Mouse (Mus musculus): ENCODE data around the gene Elf3. TPM values are rescaled to one million over a fixed set of nuclear protein-coding genes. Genes with fewer than 3 reads are reported as not detected.
"Not testable (repeated sequence)": the region's sequence is repeated elsewhere in the genome, so short reads cannot be mapped to it uniquely, and the experiment has no call there.

Gene Elf3
- polyA plus RNA-seq, 1 experiment = 37.3 TPM

DNA sequence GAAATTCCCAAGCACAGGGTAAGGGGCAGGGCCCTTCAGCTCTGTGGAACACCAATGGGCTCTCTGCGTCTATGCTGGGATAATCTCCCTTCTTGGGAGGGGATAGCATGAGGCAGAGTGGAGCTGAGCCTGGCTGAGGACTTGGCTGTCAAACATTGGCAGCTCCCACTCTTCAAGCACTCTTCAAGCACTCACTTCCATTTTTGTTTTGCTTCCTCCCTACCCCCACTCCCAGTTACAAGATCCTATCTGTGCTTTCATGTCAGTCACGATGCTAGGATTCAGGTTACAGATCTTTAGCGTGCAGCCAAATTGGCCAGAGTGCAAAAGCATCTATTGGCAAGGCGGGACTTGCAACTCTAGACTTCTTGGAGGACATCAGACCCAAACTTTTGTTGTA lies 5.5 kb downstream of the Elf3 start:
- H3K4me1 ChIP-seq (ENCODE audit: control insufficient read depth, insufficient read depth, low read length) = peaks cover 7% of the 10 kb centered on the region
- no peak for TF ChIP-seq EP300 (IDR thresholded peaks at IDR 0.05; ENCODE audit: insufficient read depth, low read depth, low read length)
- no peak for TF ChIP-seq CTCF (IDR thresholded peaks at IDR 0.05; ENCODE audit: low read depth, low read length)
- TF ChIP-seq POLR2A (IDR thresholded peaks at IDR 0.05; ENCODE audit: insufficient read depth, low read length) = no peak

DNA sequence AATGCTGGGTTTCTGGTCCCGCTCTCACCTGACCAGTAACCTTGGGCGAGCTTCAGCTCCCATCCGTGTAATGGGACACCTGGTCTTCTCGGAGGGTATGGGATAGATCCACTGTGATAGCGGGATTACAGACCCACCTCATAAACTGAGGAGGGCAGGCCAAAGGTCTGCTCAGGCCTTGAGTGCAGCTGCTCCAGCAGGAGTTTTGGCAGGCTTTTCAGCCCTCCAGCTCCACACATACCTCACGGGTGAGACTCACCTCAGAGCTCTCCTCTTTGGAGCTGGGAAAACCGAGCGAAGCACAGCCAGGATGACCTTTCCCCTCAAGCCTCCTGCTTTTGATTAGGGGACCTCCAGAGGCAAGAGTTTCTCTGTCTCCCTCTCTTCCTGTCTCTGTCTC lies 7.0 kb downstream of the Elf3 start:
- Histone ChIP-seq H3K27me3 (ENCODE audit: control insufficient read depth, insufficient read depth, low read length, poor library complexity, severe bottlenecking) (no peaks in the 10 kb centered on the region), H3K4me1 (ENCODE audit: control insufficient read depth, insufficient read depth, low read length) (peaks cover 7% of the 10 kb centered on the region), H3K9me3 (replicated peaks; ENCODE audit: control insufficient read depth, insufficient read depth, low read length, poor library complexity, severe bottlenecking) (no peaks in the 10 kb centered on the region), H3K27ac (ENCODE audit: insufficient read depth, low read length) (peak overlapping the region; percentile 84), H3K36me3 (ENCODE audit: control insufficient read depth, insufficient read depth, low read length, poor library complexity, severe bottlenecking) (peaks cover 12% of the 10 kb centered on the region; the same call in 1 of the 2 replicates), H3K4me3 (ENCODE audit: low read depth, low read length) (peak overlapping the region; percentile 56), H3K9ac (ENCODE audit: low read depth, poor library complexity, severe bottlenecking) (peak overlapping the region; percentile 8; the same call in 1 of the 2 replicates)
- TF ChIP-seq CTCF (IDR thresholded peaks at IDR 0.05; ENCODE audit: low read depth, low read length) (no peak), EP300 (IDR thresholded peaks at IDR 0.05; ENCODE audit: insufficient read depth, low read depth, low read length) (0 out of 2 replicates have a peak, but pooled peaks have one; percentile 11)

More for the DNA sequence above, 5.5 kb downstream of the Elf3 start:
- H3K27me3 ChIP-seq (ENCODE audit: control insufficient read depth, insufficient read depth, low read length, poor library complexity, severe bottlenecking) = no peaks in the 10 kb centered on the region
- H3K36me3 ChIP-seq (ENCODE audit: control insufficient read depth, insufficient read depth, low read length, poor library complexity, severe bottlenecking) = peaks cover 12% of the 10 kb centered on the region; the same call in 1 of the 2 replicates
- no peak overlapping the region for H3K27ac ChIP-seq (ENCODE audit: insufficient read depth, low read length)
- H3K9ac ChIP-seq (ENCODE audit: low read depth, poor library complexity, severe bottlenecking) = no peak overlapping the region
- no peak overlapping the region for H3K4me3 ChIP-seq (ENCODE audit: low read depth, low read length)
- no peaks in the 10 kb centered on the region for H3K9me3 ChIP-seq (replicated peaks; ENCODE audit: control insufficient read depth, insufficient read depth, low read length, poor library complexity, severe bottlenecking)

DNA sequence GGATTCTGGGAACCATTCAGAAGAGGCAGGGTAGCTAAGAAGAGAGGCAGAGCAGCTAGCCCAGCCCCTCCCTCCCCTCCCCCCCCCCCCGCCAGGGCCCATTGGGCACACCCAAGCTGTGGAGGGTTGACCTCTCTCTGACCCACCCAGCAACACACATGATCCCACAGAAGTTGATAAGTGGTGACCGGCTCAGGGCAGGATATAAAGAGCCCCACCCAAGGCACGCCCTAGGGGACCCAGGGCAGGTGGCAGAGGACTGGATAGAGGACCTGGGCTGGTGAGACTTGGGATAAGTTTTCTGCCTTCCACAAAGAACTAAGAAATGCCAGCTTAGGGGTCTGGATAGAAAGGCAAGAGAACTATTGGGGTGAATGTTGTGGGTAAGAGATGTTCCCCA lies 7.7 kb downstream of the Elf3 start:
- Histone ChIP-seq H3K9me3 (replicated peaks; ENCODE audit: control insufficient read depth, insufficient read depth, low read length, poor library complexity, severe bottlenecking) (no peaks in the 10 kb centered on the region), H3K27ac (ENCODE audit: insufficient read depth, low read length) (peak overlapping the region; percentile 84), H3K4me1 (ENCODE audit: control insufficient read depth, insufficient read depth, low read length) (peaks cover 7% of the 10 kb centered on the region), H3K27me3 (ENCODE audit: control insufficient read depth, insufficient read depth, low read length, poor library complexity, severe bottlenecking) (no peaks in the 10 kb centered on the region), H3K4me3 (ENCODE audit: low read depth, low read length) (no peak overlapping the region), H3K36me3 (ENCODE audit: control insufficient read depth, insufficient read depth, low read length, poor library complexity, severe bottlenecking) (peaks cover 12% of the 10 kb centered on the region; the same call in 1 of the 2 replicates), H3K9ac (ENCODE audit: low read depth, poor library complexity, severe bottlenecking) (peak overlapping the region; percentile 8; the same call in 1 of the 2 replicates)
- TF ChIP-seq EP300 (IDR thresholded peaks at IDR 0.05; ENCODE audit: insufficient read depth, low read depth, low read length) (peak; percentile 76; the same call in 1 of the 2 replicates), POLR2A (IDR thresholded peaks at IDR 0.05; ENCODE audit: insufficient read depth, low read length) (no peak)

DNA sequence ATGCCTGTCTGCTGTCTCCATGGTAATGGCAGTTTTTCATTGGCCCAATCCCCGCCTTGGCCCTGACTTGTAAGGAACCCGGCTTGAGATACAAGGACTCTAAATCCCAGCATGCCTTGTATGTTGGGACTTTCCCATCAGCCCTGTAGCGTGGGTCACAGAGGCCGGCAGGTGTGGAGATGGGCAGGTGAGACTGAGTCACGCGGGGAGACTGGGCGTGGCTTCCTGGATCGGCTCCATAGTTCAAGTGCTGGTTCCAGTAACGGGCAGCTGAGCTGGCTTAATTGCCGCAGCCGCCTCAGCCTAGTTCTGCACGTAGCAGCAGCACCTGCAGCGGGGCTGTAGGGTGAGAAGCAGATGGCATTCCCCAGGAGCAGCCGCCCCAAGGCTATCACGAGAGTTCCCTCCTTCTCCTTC lies 9.9 kb downstream of the Elf3 start:
- peak overlapping the region; percentile 58 for H3K9ac ChIP-seq (ENCODE audit: low read depth, poor library complexity, severe bottlenecking)
- no peaks in the 10 kb centered on the region for H3K36me3 ChIP-seq (ENCODE audit: control insufficient read depth, insufficient read depth, low read length, poor library complexity, severe bottlenecking)
- H3K4me1 ChIP-seq (ENCODE audit: control insufficient read depth, insufficient read depth, low read length) = peaks cover 7% of the 10 kb centered on the region
- peak; percentile 96 for TF ChIP-seq EP300 (IDR thresholded peaks at IDR 0.05; ENCODE audit: insufficient read depth, low read depth, low read length)
- no peak for TF ChIP-seq POLR2A (IDR thresholded peaks at IDR 0.05; ENCODE audit: insufficient read depth, low read length)
- no peak overlapping the region; the same call in 1 of the 2 replicates for H3K27ac ChIP-seq (ENCODE audit: insufficient read depth, low read length)
- H3K27me3 ChIP-seq (ENCODE audit: control insufficient read depth, insufficient read depth, low read length, poor library complexity, severe bottlenecking) = no peaks in the 10 kb centered on the region
- H3K4me3 ChIP-seq (ENCODE audit: low read depth, low read length) = peak overlapping the region; percentile 70
- H3K9me3 ChIP-seq (replicated peaks; ENCODE audit: control insufficient read depth, insufficient read depth, low read length, poor library complexity, severe bottlenecking) = no peaks in the 10 kb centered on the region

DNA sequence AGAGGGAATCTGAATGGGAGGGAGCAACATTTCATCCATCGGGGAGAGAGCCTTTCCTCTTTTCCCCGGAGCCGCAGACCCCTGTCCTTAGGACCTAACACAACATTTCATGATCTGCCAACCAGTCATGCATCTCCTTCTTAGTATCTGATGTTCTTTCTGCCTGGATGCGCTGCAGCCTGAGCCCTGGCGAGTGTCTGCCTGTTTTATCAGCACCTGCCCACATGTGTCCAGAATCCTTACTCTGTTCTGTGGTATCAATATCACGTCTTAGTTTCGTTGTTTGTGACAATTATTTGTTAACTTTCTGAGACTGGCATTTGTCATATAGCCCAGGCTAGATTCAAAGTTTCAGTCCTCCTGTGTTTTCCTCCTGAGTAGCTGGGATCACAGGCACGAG lies 14.4 kb downstream of the Elf3 start:
- H3K4me1 ChIP-seq (ENCODE audit: control insufficient read depth, insufficient read depth, low read length) = no peaks in the 10 kb centered on the region
- no peaks in the 10 kb centered on the region for H3K27me3 ChIP-seq (ENCODE audit: control insufficient read depth, insufficient read depth, low read length, poor library complexity, severe bottlenecking)
- H3K9me3 ChIP-seq (replicated peaks; ENCODE audit: control insufficient read depth, insufficient read depth, low read length, poor library complexity, severe bottlenecking) = no peaks in the 10 kb centered on the region
- no peak overlapping the region for H3K9ac ChIP-seq (ENCODE audit: low read depth, poor library complexity, severe bottlenecking)
- TF ChIP-seq POLR2A (IDR thresholded peaks at IDR 0.05; ENCODE audit: insufficient read depth, low read length) (no peak), EP300 (IDR thresholded peaks at IDR 0.05; ENCODE audit: insufficient read depth, low read depth, low read length) (no peak), CTCF (IDR thresholded peaks at IDR 0.05; ENCODE audit: low read depth, low read length) (no peak)
- H3K36me3 ChIP-seq (ENCODE audit: control insufficient read depth, insufficient read depth, low read length, poor library complexity, severe bottlenecking) = no peaks in the 10 kb centered on the region
- no peak overlapping the region for H3K4me3 ChIP-seq (ENCODE audit: low read depth, low read length)
- no peak overlapping the region for H3K27ac ChIP-seq (ENCODE audit: insufficient read depth, low read length)

DNA sequence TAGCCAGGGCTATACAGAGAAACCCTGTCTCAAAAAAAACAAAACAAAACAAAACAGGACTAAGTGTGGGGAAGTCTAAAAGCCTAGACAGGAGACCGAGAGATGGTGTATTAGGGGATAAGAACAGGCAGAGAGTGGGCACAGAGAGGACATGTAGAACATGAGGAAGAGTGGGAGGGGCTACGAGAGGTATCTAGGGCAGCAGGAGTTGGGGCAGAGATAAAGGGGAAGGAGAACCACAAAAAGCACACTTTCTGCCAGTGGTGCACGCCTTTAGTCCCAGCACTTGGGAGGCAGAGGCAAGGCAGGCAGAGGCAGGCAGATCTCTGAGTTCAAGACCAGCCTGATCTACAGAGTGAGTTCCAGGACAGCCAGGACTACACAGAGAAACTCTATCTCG lies 18.2 kb downstream of the Elf3 start:
- not testable (repeated sequence) for H3K9me3 ChIP-seq (replicated peaks; ENCODE audit: control insufficient read depth, insufficient read depth, low read length, poor library complexity, severe bottlenecking); H3K27ac ChIP-seq (ENCODE audit: insufficient read depth, low read length); H3K9ac ChIP-seq (ENCODE audit: low read depth, poor library complexity, severe bottlenecking); H3K4me1 ChIP-seq (ENCODE audit: control insufficient read depth, insufficient read depth, low read length); H3K27me3 ChIP-seq (ENCODE audit: control insufficient read depth, insufficient read depth, low read length, poor library complexity, severe bottlenecking); H3K36me3 ChIP-seq (ENCODE audit: control insufficient read depth, insufficient read depth, low read length, poor library complexity, severe bottlenecking); H3K4me3 ChIP-seq (ENCODE audit: low read depth, low read length)

All from ES-Bruce4 (cell line).